Mouse (Mus musculus) thymus, adult 2 months (tissue): Measurements from ENCODE around the gene Crybg1.

Source experiments
- CTCF ChIP-seq: fragments of 200-500 bp; IDR thresholded peaks from 2 replicates; pipeline ENCODE4 v1.5.1; 2012; ENCODE audit warnings: mild to moderate bottlenecking, control low read depth, low read length, moderate library complexity, borderline replicate concordance; ENCODE audit not compliant: control insufficient read depth, poor library complexity, insufficient read depth; ENCODE audit errors: extremely low read depth
- POLR2A ChIP-seq: fragments of 200-500 bp; IDR thresholded peaks from 2 replicates; pipeline ENCODE4 v1.6.1; 2012; ENCODE audit warnings: mild to moderate bottlenecking, low read length, control low read depth, moderate library complexity; ENCODE audit not compliant: control insufficient read depth, poor library complexity, insufficient read depth; ENCODE audit errors: extremely low read depth

DNA sequence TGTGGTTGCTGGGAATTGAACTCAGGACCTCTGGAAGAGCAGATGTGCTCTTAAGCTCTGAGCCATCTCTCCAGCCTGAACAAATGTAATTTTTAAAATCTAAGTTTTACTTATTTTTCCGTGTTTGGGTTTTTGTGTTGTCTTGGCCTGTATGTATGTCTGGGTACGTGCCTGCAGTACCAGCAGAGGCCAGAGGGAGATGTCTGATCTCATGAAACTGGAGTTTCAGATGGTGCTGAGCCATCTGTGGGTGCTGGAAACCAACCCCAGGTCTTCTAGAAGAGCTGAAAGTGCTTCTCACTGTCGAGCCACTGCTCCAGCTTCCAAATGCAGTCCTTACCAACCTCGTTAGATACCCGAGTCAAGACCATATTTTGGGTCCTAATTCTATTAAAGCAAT, 157.4 kb downstream of the Crybg1 start:
- TF ChIP-seq CTCF (no peak), POLR2A (no peak)
